Mouse (Mus musculus) ovary, adult 18-20 months (tissue): ENCODE measurements around the gene Dpm1.

Source experiments
- DNase-seq: peaks from one replicate; pipeline ENCODE4 v3.0.0; 2022; ENCODE audit warnings: low spot score, mixed read lengths

The Dpm1 gene

DNA sequence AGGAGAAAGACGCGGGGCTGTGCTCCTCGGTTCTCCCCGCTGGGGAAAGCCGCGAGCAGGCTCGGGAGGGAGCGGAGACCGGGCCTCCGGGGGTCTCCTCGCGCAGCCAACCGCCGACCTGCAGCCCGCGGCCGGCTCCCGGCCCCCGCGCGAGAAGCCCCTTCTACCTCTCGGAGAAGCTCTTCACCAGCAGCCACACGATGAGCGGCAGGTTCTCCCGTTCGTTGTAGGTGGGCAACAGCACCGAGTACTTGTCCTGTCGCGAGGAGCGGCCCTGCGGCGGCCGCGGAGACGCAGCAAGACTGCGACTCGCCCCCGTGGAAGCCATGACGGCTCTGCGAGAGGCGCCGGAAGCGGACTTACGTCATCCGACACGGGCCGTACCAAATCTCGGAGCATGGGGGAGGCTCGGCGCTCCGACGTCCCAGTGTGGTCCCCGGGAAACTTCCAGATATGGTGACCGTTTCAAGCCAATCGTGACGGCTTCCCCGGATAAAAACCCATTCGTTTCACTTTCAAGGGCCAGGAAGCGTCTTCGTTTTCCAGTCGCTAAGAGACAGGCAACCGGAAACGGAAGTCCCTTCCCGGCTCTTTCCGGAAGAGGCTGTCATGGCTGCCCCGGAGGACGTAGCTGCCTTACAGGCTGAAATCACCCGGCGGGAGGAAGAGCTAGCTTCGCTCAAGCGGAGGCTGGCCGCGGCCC lies at the start of gene Dpm1, which contains the start of the genes Gm20716 and Mocs3:
Gene Dpm1 (minus strand): TSS at position 566 of the 703 bp plus-strand sequence.
Gene Gm20716 (minus strand): TSS at position 339 of the 703 bp plus-strand sequence.
Gene Mocs3 (plus strand): TSS at position 597 of the 703 bp plus-strand sequence.
- peak; percentile 62 for DNase-seq

DNA sequence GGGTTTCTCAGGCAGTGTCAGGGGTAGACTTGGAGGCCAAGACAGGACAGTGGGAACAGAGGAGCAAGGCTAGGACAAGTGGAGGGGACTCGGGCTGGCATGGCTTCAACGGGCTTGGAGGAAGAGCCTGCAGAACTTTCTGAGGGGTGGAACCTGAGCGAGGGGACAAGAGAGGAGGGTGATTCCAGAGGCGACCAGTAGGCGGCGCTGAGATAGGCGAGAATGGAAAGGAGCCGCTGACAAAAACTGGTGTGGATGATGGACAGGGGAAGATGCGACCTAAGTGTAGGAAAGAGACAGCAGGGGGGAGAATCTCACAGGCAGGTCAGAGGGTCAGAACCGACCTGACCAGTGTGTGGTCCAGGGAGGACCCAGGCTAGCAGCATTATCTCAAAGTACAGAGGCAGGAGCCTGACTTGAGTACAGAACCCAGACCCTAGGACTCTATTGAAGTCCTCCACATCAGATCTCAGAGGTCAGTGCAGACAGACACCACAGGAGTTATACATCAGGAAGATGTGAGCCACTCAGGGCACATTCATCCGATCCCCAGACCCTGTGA lies 44.1 kb upstream of the Dpm1 start:
- DNase-seq: no peak

GRCm38 (mm10) chr2:168273387-168273786 lies 43.0 kb upstream of the Dpm1 start:
- no peak for DNase-seq

DNA sequence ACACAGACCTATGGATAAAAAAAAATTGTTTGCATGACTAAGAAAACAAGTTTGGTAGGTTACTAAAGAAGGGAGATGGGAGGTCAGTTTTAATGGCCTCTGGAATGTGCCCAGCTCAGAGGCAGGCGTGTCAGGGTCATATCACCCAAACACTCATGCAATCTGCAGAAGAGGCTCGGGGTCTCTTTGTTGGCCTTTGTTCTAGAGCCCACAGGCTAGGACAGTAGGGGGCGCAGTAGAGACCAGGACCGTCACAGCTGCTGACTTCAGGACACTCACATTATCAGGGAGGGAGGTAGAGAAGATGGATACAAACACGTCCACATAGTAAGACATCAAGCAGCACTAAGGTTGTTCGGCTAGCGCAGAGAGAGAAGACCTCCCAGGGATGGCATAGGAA lies 37.6 kb upstream of the Dpm1 start:
- no peak for DNase-seq

- DNase-seq: no peak
Measured at GRCm38 (mm10) chr2:168260900-168261299, 30.5 kb upstream of the Dpm1 start.

- no peak for DNase-seq
Measured at GRCm38 (mm10) chr2:168260124-168260523, 29.7 kb upstream of the Dpm1 start.

- DNase-seq: no peak
Measured at GRCm38 (mm10) chr2:168259046-168259445, 28.7 kb upstream of the Dpm1 start.

DNA sequence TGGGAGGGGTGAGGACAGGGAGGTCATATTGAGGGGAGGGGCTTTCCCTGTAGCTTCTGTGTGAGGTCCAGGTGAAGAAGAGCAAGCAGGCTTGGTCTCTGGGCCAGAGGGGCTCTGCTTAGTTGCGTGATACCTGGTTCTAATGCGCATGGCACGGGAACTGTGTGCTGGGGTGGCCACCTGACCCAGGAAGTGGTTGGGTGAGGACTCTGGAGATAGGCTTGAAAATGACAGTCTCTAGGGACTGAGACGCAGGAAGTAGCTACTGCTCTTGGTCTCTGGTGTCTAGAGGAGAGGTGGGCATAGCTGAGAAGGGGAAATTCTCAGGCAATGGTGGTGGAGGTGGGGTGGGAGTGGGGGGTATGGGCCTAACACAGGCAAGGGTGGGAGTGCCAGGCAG lies 26.8 kb upstream of the Dpm1 start:
- DNase-seq: no peak

GRCm38 (mm10) chr2:168256506-168256905 lies 26.1 kb upstream of the Dpm1 start:
- no peak for DNase-seq

- DNase-seq: no peak
Measured at GRCm38 (mm10) chr2:168253822-168254221, 23.4 kb upstream of the Dpm1 start.

- DNase-seq: no peak
Measured at GRCm38 (mm10) chr2:168252639-168253292, 22.4 kb upstream of the Dpm1 start.

DNA sequence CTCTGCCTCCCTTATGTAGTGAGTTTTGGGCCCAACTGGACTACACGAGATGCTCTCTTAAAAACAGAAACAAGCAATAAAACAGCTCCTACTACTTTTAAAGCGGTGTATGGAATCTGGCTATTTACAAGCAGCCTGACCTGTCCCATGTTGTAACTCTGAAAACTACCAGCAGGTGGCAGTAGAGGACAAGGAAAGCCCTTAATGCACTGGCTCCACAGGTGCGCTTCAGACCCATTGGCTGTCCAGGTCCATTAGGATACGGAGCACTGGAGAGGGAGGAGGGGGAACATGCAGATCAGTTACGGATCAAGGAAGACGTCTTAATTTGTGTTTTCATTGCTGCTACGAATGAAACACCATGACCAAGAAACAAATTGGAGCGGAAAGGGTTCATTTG lies 19.9 kb upstream of the Dpm1 start:
- peak; percentile 21 for DNase-seq

DNA sequence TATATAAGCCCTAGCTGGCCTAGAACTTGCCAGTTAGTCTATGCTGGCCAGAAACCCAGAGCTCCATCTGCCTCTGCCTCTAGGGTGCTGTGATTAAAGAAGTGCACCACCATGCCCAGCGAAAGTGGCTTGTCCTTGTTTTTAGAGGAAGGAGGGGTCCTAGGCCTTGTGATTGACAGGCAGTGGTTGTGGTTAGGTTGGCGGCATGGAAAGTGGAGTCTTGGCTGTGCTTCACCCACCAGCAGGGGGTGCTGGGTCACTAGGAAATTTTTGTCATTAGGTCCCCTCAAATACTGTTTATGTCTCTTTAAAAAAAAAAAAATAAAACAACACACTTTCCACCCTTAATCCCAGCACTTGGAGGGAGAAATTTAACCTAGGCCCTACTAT lies 18.5 kb upstream of the Dpm1 start:
- DNase-seq: no peak

- no peak for DNase-seq
Measured at GRCm38 (mm10) chr2:168248167-168248855, 17.9 kb upstream of the Dpm1 start.

DNA sequence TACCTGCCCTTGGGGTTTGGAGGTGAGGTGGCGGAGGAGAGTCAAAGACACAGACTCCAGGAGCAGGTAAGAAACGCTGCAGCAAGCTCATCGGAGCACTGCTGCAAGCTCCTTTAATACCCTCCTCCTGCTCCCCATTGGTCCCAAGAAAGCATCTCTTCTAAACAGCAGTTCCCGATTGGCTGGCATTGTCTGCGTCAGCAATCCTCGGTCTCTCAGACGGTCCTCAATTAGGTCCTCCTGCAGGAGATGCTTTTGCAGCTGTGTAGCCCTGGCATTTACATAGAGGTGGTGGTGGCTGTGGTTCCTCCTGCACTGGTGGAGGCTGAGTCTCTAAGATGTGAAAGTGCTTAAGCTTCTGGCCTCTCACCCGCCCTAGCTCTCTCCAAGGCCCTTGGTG lies 15.2 kb upstream of the Dpm1 start:
- no peak for DNase-seq

DNA sequence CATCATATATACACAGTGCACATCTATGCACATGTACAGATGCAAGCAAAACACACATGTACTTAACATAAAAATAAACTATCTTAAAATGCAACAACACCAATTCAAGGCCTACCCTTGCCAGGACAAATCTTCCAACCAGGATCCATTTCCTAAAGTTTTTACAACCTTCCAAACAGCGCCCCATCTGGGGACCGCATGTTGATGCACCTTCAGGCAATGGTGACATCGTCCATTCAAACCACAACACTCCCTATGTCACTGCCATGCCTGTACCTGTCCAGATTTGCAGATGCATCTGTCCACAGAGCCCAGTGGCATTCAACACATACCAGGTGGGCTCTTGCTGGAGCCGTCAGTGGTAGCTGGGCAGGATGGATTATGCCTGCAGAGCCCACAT lies 12.9 kb upstream of the Dpm1 start:
- DNase-seq: no peak

DNA sequence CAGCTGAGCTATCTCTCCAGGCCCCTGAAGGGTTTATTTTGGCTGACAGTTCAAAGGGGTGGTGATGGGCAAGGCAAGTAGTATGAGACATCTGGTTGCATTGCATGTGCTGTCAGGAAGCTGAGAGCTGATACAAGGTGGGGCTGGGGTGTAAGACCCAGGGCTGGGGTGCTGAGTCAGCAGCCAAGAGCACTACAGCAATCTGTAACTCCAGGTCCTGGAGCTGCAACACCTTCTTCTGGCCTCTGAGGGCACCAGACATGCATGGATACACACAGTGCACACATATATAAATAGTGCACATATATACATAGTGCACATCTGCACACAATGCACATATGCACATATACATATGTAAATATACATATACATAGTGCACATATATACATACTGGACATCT lies 12.4 kb upstream of the Dpm1 start:
- no peak for DNase-seq

DNA sequence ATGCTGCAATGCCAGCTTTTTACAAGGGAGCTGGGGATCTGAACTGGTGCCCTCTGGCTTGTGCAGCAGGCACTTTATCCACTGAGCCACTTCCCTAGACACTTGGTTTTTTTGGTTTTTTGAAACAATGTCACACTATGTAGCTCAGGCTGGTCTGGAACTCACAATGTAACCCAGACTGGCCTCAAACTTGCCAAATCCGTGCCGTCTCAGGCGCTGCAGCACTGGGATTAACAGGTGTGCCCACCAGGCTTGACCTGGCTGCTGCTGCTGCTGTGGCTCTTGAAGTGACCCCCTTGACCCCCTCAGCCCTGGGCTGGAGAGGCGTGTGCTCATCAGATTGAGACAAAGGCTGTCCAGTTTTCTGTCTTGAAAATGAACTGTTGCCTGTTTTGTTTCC lies 7.9 kb upstream of the Dpm1 start:
- DNase-seq: no peak

GRCm38 (mm10) chr2:168233286-168233685 lies 2.9 kb upstream of the Dpm1 start:
- DNase-seq: no peak

GRCm38 (mm10) chr2:168231471-168231829 lies 1.1 kb upstream of the Dpm1 start:
- DNase-seq: no peak

DNA sequence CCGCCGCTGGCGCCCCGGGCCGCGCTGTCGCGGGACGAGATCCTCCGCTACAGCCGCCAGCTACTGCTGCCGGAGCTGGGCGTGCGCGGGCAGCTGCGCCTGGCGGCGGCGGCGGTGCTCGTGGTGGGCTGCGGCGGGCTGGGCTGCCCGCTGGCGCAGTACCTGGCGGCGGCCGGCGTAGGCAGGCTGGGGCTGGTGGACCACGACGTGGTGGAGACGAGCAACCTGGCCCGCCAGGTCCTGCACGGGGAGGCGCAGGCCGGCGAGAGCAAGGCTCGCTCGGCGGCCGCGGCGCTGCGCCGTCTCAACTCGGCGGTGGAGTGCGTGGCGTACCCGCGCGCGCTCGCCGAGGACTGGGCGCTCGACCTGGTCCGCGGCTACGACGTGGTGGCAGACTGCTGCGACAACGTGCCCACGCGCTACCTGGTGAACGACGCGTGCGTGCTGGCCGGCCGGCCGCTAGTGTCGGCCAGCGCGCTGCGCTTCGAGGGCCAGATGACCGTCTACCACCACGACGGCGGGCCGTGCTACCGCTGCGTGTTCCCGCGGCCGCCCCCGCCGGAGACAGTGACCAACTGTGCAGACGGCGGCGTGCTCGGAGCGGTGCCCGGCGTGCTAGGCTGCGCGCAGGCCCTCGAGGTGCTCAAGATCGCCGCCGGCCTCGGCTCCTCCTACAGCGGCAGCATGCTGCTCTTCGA lies 531 bp upstream of the Dpm1 start:
- DNase-seq: no peak
